Mouse (Mus musculus) ES-CJ7 (cell line): ENCODE measurements around the gene Chrnb4.

Source experiments
- DNase-seq: peaks from one replicate; pipeline ENCODE4 v3.0.0; 2011; ENCODE audit warnings: low read depth, low spot score

Gene Chrnb4

GRCm38 (mm10) chr9:55048211-55048880 lies at the start of gene Chrnb4:
Chrnb4 (minus strand) TSS chr9:55048779.
- peak; percentile 21 for DNase-seq

- DNase-seq, result no peak
Observed at GRCm38 (mm10) chr9:55096870-55097269, 48.3 kb upstream of the Chrnb4 start.

GRCm38 (mm10) chr9:55096033-55096432 lies 47.5 kb upstream of the Chrnb4 start:
- peak; percentile 12 for DNase-seq

- no peak for DNase-seq
Observed at GRCm38 (mm10) chr9:55090141-55090540, 41.6 kb upstream of the Chrnb4 start.

DNA sequence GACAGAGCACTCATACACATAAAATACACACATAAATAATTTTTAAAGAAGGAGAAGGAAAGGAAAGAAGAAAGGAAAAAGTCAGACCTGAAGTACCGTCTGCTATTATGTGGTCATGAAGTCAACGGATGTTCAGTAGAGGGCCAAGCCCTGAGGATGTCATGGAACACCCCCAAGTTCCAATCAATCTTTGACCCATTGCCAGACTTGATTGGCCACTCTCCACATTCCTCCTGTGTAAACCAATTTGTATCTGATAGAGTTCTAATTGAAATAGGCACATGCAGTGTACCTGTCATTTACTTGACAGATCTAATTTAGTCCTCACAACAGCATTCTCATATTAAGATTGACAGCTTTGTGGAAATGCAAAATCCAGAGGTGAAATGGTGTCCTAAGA lies 40.6 kb upstream of the Chrnb4 start:
- no peak for DNase-seq

DNA sequence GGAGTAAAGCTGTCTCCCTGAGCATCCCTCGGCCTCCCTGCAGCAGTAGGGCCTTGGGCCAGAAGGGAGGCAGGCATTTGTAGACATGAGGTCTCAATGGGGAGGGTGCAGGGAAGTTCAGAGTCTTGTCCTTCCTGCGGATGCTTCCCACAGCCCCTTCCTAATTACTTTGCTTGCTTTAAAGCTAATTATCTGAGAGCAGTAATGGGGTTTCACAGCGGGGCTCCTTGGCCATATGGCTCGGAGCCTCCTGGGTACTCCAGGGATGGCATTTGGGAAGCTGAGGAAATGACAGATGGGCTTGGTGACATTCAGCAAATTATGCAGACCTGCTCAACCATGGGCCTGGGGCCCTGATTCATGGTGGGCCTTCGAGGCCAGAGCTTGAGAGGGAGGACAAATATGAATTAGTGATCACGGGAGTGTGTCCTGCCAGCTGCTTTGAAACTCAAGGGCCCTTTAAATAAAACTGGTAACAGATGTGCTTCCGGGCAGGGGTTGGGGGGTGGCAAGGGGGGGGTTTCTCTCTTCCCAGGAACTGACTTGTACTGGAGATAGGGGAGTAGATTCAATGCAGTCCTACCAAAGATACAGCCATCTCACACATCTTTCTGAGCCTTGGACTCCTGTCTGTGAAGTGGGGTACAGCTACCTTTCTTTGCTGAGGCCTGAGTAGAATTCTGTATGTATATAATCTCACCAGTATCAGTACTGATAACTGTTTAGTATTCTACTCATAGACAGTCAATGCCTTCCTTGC lies 34.8 kb upstream of the Chrnb4 start:
- DNase-seq, result no peak

GRCm38 (mm10) chr9:55067965-55068265 lies 19.3 kb upstream of the Chrnb4 start:
- no peak for DNase-seq

- no peak for DNase-seq
Observed at GRCm38 (mm10) chr9:55067260-55067964, 18.8 kb upstream of the Chrnb4 start.

DNA sequence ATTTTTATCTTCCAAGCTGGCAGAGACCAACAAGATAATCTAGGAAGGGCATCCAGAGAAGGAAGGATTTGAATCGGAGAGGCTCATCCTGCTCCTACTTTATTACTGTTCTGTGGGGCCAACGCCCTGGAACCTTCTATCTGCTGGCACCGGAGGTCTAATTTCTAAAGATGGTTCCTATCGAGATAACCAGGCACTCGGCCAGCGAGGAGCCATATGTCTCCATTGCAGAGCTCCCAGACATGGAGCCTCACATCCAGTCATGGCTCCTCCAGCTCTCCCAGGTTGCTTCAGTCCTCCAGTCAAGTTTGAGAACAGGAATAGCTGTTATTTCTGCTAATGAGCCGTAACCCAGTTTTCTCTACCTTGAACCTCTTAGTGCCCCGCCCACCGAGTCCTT lies 16.7 kb upstream of the Chrnb4 start:
- no peak for DNase-seq

GRCm38 (mm10) chr9:55058067-55058466 lies 9.5 kb upstream of the Chrnb4 start:
- DNase-seq, result no peak

DNA sequence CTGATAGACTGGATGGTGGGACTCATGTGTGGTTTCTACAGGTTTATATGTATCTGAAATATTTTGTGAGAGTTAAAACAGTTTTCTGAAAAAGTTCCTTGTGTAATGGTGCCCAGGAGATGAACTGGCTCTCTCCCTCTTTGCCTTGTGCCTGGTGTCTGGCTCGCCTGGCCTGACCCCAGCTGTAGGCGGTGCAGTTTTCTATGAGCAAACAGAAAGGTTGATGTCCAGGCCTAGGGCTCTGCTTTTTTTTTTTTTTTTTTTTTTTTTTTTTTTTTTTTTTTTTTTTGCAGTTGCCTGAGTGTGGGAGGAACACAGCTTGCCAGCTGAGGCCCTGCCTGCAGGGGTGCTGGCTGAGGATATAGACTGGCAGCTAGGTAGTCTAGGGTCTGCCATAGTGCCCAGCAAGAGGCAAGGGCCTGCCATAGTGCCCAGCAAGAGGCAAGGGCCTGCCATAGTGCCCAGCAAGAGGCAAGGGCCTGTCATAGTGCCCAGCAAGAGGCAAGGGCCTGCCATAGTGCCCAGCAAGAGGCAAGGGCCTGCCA lies 6.9 kb upstream of the Chrnb4 start:
- no peak for DNase-seq

DNA sequence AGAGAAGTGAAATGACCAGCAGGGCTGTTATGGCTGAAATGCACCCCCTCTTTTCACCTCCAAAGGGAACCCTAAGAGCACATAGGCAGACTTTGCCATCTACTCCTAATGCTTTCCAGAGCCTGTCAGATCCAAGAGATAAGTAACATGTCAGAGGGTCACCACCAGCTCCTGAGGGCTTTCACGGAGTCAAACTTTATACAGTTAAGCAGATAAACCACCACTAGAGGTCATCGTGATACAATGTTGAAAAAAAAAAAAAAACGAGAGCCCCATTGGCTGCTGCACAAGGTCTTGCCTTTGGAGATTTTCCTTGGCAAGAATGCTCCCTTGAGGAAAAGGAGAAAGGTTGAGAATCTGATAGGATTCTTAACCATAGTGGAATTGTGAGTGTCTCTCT lies 1.8 kb downstream of the Chrnb4 start:
- DNase-seq, result peak; percentile 37

- no peak for DNase-seq
Observed at GRCm38 (mm10) chr9:55045001-55045400, 3.6 kb downstream of the Chrnb4 start.

DNA sequence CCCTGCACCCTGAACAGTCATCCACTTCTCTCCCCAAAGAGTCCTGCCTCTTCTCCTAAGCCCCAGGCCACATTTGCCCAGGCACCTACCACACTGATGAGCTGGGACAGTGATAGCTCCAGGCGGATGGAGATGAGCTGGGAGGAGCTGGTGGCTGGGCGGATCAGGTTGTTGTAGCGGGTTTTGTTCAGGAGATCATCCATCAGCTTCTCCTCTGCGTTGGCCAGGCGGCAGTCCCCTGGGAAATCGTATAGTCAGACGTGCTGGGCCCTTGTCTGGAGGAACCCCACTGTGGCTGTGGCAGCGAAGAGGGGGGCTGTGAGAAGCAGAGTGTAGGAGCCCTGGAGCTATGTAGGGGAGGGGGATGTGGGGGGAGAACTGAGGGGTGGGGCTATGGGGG lies 4.9 kb downstream of the Chrnb4 start:
- DNase-seq, result peak; percentile 65

- no peak for DNase-seq
Observed at GRCm38 (mm10) chr9:55041389-55041788, 7.2 kb downstream of the Chrnb4 start.

GRCm38 (mm10) chr9:55039983-55040382 lies 8.6 kb downstream of the Chrnb4 start:
- no peak for DNase-seq

DNA sequence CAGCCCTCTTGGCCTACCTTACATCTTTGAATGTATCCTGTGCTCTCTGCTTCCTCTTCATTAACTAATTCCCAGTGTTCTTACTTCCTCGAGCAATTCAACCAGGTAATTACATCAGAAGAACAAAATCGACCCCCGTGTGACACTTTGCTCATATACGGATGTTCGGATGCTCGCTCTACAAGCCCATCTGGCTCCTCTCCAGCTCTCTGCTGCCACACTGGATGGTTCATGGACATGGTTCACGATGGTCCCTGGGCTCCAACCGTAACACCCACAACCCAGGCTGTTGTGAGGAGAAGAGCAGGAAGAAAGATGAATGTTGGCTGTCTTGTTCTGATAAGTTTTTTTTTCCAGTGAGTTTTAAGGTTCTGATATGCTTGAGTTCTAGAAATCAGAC lies 9.6 kb downstream of the Chrnb4 start:
- no peak for DNase-seq

GRCm38 (mm10) chr9:55031435-55032167 lies 17.0 kb downstream of the Chrnb4 start:
- no peak for DNase-seq

GRCm38 (mm10) chr9:55026275-55026663 lies 22.3 kb downstream of the Chrnb4 start, which contains the start of gene Chrna3:
Chrna3 (minus strand) TSS chr9:55026562.
- no peak for DNase-seq

GRCm38 (mm10) chr9:55025534-55026274 lies 22.9 kb downstream of the Chrnb4 start:
- DNase-seq, result no peak
